Mouse (Mus musculus): ENCODE measurements around the gene Fam222b.

The Fam222b gene

DNA sequence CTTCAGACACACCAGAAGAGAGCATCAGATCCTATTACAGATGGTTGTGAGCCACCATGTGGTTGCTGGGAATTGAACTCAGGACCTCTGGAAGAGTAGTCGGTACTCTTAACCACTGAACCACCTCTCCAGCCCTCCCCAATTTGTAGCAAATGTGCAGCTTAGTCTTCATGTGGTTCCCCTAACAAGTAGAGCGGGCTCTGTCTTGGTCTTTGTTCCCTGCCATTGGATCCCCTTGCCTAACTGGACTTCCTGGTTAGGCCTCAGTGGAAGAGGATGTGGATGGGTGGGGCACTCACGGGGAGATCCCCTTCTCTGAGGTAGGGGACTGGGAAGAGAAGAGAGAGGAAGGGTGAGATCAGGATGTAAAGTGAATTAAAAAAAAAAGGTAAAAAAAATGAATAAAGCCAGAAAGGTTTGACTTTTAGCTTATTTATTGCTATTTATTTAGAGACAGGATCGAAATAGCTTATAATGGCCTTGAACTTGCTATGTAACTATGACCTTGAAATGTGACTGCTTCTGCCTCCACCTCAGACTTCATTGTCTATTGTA, 7.5 kb upstream of the Fam222b start:
- CTCF ChIA-PET: interaction anchor here (0.6 kb wide), 1 partner anchor 15 kb away, joined by 3 read pairs; no protein-coding TSS in a partner anchor

DNA sequence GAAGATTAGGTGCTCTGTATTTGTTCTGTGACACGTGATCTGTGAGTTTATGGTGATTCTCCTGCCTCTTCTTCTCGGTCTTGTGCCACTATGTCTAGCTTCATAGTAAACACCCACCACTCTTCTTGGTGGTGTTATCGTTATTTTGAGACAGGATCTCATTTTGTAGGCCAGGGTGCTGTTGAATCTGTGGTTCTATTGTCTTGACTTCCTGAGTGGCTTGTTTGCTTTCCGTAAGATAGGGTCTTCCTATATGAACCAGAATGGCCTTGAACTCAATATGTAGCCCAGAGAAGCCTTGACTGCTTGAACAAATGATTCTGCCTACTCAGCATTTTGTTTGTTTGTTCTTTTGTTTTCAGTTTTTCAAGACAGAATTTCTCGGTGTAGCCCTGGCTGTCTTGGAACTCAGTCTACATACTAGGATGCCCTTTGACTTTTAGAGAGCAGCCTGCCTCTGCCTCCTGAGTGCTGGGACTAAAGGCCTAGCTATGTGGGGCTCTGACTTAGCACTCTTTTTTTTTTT, 6.6 kb upstream of the Fam222b start:
- CTCF ChIA-PET: interaction anchor here (0.6 kb wide), 1 partner anchor 15 kb away, joined by 3 read pairs; no protein-coding TSS in a partner anchor

DNA sequence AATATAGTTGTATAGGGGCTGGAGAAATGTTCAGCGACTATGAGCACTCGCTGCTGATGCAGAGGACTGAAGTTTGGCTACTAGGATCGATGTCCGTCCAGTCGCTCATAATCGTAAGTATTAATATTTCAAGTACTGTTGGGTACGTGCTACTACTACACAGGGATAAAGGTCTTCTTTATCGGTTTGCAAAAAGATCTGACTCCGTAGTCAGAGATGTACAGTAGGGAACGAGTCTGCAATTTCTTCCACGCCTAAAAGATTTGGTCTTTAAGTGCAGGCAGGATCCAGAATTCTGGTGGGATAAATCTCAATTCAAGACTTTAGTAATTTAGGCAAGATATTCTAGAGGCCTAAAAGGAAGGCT, 340 bp upstream of the Fam222b start:
- CTCF ChIA-PET: no interaction called here

DNA sequence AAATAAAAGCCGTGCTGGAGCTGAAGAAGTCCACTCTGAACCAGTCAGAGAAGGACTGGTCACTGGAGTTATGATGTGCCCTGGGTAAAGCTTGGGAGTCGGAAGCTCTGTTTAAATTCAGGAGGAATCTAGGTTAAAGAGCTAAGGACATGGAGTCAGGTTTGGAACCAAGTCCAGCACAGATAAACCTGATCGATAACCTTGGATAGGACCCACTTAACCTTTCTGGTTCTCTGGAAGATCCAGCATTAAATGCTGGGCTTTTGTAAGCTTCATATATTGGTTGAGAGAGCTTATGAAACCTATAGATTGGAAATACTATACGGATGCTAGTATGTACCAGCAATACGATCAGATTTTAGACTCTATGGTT, 670 bp downstream of the Fam222b start:
- CTCF ChIA-PET: interaction anchor here (0.7 to 0.9 kb wide), 2 partner anchors 14 to 323 kb away, joined by 3 read pairs; no protein-coding TSS in a partner anchor

DNA sequence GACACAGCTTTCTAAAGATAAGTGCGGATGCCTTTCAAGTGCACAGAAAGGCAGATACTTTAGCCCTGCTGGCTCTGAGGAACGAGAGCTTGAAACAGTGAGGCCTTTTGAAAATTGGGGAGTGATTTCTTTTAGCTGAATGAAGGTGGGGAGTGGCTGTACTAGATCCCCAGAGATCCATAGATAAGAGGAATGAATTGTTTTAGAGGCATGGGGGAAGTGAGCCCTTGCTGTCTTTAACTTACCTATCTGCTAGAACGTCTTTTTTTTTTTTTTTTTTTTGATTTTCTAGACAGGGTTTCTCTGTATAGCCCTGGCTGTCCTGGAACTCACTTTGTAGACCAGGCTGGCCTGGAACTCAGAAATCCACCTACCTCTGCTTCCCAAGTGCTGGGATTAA, 2.6 kb downstream of the Fam222b start:
- CTCF ChIA-PET: no interaction called here

DNA sequence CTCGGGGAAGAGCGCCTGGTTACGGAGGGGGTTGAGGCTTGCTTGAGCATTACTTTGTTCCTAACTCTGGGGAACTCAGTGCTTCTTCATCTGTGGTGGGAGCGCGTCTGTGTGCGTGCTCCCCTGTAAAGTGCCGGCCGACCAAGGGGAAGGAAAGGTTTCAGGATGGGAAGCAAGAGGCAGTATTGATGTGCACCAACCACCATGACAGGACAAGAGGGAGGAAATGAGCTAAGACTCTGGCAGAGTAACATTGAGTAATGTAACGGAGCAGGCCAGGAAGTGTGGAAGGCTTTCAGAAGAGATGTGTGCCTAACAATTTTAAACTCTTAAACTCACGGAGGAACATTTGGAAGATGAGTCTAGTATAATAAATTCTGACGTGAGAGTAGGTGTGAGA, 6.3 kb downstream of the Fam222b start:
- CTCF ChIA-PET: no interaction called here

DNA sequence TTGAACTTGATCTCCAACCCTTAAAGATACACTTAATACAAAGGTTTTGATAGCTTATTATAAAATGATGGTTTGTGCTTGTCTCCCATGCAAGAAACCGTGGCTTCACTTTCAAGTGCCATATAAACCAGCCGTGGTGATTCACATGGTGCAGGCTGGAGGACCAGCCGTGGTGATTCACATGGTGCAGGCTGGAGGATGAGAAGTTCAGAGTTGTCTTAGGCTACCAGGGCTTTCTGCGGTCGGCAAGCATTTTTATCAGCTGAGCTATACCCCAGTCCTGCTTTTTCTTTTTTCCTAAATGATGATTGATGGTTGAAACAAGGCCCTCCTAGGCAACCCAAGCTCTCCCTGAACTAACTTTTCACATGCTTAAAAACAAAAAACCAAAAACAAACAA, 7.7 kb downstream of the Fam222b start:
- CTCF ChIA-PET: interaction anchor here (0.6 kb wide), 1 partner anchor 15 kb away, joined by 3 read pairs; no protein-coding TSS in a partner anchor

DNA sequence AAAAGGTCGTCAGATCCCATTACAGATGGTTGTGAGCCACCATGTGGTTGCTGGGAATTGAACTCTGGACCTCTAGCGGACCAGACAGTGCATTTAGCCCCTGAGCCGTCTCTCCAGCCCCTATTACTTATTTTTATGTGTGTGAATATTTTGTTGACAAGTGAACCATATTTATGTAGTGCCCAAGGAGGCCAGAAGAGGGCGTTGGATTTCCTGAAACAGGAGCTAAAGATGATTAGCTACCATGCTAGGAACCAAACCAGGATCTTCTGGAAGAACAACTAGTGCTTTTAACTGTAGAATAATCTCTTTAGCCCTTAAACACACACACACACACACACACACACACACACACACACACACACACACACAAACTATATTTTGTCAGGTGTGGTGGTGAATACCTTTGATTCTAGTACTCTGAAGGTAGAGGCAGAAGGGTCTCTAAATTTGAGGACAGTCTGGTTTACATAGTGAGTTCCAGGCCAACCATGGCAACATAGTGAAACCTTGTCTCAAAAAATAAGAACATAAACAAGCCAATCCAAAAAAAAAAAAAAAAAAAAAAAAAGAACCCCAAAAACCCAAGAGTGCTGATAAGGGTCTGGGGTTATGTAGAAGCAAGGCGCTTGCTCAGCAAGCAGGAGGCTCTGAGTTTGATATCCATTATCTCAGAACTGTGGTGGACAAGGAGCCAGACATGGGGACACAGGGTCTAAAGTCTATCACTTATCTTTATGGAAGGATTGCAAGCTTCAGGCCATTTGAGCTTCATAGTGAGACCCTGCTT, 8.7 kb downstream of the Fam222b start:
- CTCF ChIA-PET: no interaction called here

DNA sequence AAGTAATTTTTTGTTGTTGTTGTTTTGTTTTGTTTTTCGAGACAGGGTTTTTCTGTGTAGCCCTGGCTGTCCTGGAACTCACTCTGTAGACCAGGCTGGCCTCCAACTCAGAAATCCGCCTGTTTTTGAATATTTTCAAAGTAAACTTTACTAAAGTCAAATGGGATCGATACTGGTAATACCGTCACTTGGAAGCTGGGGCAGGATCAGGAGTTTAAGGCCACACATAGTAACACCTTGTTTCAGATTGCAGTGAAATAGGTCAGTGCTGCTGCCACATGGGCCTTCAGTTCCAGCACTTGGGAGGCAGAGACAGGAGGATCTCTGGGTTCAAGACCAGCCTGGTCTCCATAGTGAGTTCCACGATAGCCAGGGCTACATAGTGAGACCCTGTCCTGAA, 10.0 kb downstream of the Fam222b start:
- CTCF ChIA-PET: no interaction called here

DNA sequence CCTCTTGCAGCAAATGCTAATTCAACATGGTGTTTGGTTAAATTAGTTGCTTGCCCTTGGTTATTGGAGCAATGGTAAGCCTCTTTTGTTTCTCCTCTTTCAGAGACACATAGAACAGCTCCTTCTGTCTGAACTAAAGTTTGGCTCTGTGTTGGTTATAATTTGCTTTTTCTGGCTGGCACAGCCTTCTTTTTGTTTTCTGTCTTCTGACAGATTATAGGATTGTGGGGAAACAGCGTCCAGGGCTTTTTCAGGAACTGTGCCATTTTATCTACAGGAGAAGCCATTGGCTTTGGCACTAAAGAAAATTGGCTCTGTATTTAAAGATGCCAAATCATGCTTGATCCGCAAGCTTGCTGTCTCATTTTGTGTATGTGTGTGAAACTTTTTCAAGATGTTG, 19.2 kb downstream of the Fam222b start:
- CTCF ChIA-PET: interaction anchor here (0.6 kb wide), 1 partner anchor 33 kb away, joined by 4 read pairs; no protein-coding TSS in a partner anchor

DNA sequence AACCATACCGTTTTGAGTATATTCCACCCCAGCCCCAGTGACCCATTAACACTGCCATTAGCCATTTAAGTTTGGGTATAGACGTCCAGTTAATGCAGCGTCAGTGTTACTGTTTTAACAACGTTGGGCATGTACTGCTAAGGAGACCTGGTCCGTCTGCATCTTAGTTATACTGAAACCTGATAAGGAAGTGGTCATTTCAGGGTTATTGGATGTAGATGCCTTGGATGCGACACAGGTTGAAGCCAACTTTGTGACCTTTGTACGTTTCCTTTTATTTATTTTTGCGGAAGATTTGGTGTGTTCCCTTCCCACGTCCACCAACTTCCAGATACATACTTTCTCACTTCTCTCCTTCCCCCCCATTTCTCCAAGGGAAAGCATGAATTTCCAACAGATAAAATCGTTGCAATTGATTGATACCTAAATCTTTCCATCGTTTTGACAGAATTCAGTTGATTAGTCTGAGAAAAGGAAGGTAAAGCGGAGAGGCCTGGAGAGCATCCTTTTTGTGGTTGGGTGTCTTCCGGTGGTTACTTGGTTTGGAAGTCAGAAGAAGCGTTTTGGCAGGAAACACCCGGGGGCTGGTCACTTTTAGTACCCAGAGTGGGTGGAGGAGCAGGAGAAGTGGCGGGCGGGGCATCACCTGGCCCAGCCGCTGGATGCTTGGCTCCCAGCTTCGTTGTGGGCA, 20.4 kb downstream of the Fam222b start:
- CTCF ChIA-PET: no interaction called here

DNA sequence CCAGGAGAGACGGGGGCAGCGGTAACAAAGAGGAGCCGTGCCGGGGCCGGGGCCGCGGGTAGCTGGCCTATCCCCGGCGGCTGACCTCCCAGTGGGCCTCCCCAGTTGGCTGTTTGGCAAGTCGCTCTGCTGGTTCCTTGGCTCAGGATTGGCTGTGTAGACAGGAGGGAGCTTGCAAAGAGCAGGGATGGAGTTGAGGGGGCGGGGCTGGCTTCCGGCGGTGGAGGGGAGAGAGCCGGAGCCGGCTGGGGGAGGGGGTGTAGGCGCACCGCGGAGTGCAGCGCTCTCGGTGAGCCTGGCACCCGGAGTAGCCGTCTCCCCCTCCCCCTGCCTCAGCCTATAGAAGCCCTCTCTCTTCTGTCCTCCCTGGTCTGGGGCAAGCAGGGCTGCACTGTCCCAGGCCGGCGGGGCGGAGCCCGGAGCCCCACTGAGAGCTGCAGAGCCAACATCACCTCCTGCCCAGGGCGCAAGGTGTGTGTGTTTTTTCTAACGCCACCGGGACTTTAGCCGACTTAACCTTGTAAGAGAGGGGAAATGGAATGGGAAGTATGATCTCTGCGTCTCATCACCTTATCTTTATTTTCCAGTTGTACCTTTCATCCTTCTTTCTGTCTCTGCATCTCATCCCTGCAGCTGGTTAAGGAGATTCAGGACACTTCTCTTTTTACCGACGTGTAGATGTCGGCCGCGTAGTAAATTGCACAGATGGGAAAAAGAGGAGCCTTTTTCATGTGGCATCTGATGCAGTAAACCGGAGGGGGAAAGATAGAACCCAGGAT, 21.1 kb downstream of the Fam222b start:
- CTCF ChIA-PET: no interaction called here

DNA sequence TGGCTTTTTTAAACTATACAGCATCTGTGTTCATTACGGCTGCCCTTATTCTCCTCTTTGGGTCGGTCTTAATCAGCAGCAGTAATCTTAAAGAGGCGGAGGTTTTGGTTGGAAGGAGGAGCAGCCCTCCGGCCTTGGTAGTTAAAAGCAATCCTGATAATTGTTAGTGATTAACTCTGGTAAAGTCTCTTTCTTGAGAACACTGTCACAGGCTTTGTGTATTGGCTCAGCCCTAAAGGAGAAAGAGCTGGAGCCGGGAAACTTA, 21.6 kb downstream of the Fam222b start:
- CTCF ChIA-PET: no interaction called here

DNA sequence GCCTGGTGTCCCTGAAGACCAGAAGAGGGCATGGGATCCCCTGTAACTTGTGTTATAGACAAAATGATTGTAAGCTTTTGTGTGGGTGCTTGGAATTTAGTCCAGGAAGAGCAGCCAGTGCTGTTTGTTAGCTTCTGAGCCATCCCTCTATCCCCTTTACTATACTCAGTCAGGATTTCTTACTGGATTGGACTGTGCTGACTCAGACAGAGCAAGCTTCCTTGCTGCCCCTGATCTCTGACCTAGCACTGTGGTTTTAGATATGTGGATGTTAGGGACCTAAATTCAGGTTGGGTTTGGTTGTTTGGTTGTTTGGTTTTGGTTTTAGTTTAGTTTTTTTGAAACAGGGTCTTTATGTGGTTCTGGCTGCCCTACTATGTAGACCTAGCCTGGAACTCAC, 24.0 kb downstream of the Fam222b start:
- CTCF ChIA-PET: no interaction called here

DNA sequence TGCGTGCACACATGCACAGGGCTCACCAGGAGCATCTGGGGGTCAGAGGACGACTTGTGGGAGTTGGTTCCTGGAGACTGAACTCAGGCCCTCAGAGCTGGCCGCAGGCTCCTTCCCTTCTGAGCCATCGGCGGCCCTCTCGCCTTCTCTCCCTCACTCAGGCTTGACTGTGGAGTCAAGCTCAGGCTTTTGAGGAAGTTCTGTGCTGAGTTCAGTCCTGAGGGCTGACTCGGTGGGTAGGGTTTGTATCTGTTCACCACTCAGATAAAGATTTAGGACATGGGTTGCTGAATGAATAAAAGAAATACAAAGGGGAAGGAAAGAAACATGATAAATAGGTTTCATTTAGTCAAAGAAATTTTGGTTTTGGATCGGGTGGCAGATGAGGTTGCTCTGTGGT, 25.4 kb downstream of the Fam222b start:
- CTCF ChIA-PET: interaction anchor here (0.7 kb wide), 1 partner anchor 71 kb away, joined by 3 read pairs; no protein-coding TSS in a partner anchor

DNA sequence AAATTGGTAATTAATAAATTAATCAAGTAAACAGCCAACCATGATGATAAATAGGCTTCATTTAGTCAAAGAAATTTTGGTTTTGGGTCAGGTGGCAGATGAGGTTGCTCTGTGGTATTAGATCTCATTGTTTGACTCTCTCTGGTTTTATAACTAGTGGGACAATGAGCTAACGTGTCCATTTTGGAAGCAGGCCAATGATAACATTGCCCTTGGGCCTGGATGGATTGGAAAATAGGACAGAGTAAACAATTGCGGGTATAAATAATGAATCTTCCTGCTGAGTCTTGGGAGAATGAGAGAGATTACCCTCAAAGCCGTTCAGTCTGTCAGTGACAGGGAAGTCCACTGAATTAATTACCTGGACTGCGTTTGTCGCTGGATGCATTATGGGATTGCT, 26.7 kb downstream of the Fam222b start:
- CTCF ChIA-PET: no interaction called here

DNA sequence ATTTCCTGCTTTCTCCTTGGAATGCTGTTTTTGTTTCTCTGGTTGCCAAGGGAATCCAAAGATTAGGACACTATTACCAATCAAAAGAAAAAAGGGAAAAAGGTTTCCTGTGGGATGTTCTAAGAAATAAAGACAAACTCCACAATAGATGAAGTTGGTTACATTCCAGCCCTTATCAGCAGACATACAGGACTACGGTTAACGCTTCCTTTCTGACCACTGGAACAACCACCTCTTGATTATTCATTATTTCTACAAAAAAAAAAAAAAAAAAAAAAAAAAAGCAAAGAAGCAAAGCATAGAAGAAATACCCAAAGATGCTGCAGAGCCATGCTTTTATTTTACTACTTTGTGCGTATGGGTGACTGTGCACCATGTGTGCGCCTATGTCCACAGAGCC, 28.4 kb downstream of the Fam222b start:
- CTCF ChIA-PET: interaction anchor here (0.6 to 0.7 kb wide), 2 partner anchors 15 to 17 kb away, joined by 3 read pairs; no protein-coding TSS in a partner anchor

DNA sequence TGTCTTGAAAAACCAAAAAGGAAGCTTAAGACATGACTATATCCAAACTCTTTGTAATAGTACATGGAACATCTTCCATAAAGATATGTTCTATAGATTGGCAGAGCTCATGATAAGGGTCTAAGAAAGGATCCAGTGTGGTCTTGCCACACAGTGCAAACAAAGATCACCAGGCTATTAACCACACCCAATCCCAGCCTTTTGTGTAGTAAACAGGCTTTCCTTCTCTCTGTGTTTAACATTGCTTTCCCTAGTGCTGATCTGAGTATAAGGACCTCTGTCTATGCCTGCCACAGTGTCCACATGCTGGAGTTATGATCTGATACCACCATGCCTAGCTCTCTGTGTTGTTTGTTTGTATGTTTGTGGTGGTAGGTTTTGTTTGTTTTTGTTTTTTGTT, 29.3 kb downstream of the Fam222b start:
- CTCF ChIA-PET: no interaction called here

DNA sequence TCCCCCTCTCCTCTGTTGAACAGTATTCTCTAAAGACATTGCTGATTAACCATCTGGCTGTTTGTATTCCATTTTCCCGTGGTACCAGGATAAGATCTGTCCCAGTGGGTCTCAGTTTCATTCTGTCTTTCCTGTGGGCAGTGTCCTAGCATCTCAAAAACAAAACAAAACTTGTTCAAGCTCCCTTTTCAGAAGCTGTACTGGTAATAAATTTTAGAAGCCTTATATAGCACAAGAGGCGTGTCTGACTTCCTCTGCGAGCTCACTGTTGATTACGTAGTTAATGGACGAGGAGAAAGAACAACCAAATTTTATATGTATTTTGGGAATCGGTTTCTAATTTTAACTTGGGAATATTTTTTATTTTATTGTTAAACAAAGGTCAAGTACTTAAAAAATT, 31.2 kb downstream of the Fam222b start:
- CTCF ChIA-PET: interaction anchor here (0.6 to 1.7 kb wide), 2 partner anchors 45 to 65 kb away, joined by 5 to 6 read pairs; partner anchors contain the start of gene Eral1

DNA sequence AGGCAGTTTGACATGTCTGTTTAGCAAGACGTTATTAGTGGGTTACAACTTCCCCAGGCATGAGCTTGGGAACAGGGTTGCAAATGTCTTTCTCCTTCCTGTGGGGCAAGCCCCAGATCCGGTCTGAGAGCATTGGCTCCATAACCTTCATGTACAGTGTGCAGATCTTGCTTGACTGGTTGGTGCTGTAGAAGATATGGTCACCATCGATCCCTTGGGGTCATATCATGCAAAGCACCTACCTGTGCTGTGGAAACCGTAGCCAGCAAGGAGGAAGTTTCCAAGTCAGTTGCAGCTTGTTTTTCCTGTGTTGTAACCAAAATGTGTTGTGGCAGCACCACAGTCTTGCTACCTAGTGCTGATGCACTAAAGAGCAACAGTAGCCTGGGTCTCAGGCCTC, 32.3 kb downstream of the Fam222b start:
- CTCF ChIA-PET: no interaction called here

DNA sequence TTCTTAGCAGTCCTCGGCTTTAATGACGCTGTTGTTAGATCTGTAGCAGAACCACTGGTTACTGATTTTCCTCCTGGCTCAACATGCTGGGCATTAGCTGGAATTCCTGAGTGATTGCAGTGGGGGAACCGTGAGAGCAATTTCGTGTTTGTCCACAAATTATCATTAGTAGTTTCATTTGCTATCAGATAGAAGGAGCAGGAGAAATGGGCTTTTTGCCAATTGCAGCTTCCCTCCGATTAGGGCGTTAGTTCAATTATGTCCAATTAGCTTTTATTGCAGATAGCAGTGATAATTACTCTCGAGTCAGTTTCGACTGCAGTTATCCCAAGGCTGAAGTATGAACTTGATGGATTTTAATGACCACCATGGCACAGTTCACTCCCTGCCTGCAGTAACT, 35.0 kb downstream of the Fam222b start:
- CTCF ChIA-PET: no interaction called here

DNA sequence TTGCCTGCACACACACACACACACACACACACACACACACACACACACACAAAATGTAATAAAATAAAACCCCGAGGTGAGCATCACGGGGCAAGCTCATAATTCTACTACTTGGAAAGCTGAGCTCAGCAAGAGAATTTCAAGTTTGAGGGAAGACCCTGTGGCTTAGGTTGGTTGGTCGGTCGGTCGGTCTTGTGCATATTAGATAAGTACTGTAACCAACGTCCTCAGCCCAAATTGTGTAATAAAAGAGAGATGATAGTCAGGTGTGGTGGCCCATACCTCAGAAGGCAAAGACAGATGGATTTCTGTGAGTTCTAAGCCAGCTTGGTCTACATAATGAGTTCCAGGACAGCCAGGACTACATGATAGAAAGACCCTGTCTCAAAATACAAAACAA, 39.5 kb downstream of the Fam222b start:
- CTCF ChIA-PET: interaction anchor here (0.6 kb wide), 1 partner anchor 358 kb away, joined by 3 read pairs; no protein-coding TSS in a partner anchor
